Mouse (Mus musculus) heart, adult 11 months (tissue): Measurements from ENCODE around the gene Gdpd1.

Experiments
- DNase-seq: peaks from one replicate; pipeline ENCODE4 v3.0.0; 2022

Gdpd1 gene

DNA sequence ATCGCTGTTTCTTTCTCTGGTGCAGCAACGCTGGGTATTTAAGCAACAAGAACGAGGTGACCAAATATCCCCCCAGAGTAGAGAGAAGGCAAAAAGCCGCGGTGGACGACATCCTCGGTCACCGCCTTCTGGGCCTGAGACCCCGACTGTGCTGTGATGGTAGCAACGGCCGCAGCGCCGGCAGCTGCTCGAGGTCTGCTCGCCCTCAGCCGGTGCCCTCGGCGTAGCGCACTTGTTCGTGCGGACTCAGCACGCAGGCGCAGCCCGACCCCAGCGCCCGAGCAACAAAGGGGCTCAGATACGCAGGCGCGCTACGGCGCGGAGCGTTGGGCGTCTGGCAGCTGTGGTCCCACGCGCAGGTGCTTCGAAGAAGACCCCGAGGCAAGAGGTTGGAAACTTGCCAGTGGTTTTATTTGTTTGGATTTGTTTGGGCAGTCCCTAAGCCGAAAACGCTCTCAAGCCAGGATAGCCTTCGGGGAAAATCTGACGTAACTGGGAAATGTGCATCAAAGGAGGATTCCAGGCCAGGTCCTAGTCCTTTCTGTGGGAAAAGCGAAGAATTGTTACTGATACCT is at the start of gene Gdpd1:
Gdpd1 (minus strand) TSS at position 197 of the 575 bp plus-strand sequence.
- DNase-seq = peak; percentile 99

DNA sequence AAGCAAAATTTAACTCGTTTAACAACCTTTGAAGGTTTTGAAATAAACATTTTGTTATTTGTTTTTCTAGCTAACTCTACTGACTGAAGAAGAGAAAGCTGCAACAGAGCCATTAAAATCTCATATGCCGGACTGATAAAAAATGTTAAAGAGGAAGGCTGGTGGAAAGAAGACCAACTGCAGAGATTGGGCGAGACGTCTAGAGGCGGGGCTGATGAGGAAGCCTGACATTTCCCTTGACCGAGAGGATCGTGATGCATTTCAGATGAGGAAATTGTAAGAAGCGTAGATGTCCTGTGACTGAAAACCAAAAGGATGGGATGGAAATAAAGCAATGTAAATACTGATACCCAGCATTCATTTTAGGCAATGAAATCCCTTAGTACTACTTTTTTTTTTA is 48.0 kb upstream of the Gdpd1 start:
- DNase-seq = no peak

DNA sequence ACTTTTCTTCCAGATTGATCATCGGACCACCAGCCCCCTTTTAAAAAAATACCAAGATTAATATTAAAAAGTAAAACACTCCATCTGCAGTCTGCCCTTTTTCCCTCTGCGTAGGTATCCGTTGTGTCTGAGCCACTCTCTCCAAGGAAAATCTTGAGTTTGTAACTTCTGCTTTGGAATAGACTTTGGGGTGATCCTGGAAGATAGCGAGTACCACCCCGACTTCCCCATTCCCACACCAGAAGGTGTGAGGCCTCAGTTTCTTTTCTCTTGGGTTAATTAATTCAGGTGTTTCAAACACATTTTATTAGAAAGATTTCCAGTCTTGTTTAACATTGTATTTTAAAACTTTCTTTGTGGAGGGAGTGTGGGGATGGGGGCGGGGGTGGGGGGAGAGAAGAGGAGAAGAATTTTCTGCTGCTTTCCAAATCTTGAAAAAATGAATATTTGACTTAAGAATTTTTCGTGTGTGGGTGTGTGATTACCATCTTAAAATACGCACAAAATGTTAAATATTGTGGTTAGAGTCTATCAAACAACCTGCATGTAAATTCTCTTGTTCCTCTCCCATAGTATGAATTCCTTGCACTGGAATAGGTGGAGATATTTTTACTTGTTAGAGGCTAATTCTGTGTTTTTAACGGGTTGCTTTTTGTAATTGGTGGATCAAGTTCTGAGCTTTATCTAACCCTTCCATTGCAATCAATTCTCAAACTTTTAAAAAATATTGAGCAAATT is 36.5 kb upstream of the Gdpd1 start:
- DNase-seq = no peak

DNA sequence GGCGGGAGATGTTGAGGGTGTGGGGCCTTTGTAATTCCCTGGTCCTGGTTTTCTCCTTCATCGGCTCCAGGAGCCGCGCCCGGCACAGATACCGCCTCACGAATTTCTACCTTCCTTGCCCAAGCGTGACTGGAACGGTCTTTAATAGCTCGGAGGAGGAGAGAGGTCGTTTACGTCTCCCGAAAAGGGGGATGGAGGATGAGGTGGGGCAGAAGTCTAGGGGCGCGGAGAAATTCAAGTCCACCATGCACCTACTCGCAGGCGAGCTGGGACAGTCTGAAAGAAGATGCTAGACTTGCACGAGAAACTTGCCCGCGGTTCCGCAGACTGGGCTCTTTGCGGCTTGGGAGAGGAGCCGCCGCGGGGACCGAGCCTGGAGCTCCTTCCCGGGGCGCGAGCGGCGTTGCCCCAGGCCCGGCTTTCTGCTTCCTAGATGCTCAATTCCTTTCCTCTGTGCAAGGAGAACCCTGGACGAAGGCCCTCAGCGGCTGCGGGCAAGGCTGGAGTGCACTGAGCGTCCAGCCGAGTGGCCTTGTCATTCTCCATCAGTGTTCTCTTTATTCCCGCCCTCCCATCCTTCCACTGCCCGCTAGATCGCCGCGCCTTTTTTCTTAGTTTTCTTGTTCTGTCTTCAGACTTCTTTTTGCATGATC is 35.8 kb upstream of the Gdpd1 start:
- no peak for DNase-seq

DNA sequence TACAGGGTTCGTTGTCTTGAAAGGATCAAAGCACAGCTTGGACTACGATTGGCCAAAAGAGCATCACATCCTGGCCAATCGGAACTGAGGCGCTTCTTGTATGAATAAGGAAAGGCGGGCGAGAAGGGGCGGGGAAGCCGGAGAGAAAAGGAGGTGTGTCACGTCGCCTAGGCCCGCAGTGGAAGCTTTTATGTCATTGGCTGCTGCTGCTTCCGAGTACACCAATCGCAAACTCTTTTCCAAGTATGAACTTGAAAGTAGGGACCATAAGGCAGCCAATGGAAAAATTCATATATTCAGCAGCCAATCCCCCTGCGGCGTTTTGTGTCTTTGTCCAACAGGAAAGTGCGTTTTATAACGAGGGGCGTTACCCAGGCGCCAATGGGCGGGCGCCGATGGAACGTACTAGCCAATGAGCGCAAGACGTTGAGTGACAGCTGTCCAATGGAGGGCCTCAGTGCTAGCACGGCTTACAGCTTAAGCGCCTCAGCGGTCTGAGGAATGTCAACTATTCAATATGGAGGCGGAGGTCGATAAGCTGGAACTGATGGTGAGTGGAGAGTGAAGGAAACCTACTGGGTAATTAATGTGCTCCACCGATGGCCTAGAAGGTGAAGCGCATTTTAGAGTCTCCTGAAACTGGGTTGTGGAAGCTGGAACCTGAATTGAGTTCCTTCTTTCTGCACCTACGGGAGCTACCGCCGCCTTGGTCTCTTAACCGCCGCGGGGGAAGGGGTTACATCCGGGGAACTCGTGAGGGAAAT is 35.1 kb upstream of the Gdpd1 start, which contains the start of gene Ska2:
Ska2 (plus strand) TSS at position 480 of the 764 bp plus-strand sequence.
- DNase-seq = peak; percentile 100

DNA sequence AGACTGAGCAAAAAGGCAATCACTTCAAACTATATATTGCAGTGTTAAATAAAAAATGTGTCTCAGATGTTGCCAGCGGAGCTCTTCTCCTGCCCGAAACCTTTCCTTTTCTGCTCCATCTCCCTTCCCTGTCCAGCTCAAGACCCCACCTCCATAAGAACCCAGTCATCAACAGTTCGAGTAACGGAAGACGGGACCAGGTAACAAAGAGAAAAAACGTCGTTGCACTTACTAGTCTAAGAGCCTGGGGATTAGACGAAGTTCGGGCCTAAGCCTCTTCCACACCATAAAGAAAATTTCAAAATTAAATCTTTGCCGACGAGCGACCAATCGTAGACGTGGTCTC is 34.5 kb upstream of the Gdpd1 start, which contains the start of gene Prr11:
Prr11 (minus strand) TSS at position 300 of the 346 bp plus-strand sequence.
- DNase-seq = no peak

DNA sequence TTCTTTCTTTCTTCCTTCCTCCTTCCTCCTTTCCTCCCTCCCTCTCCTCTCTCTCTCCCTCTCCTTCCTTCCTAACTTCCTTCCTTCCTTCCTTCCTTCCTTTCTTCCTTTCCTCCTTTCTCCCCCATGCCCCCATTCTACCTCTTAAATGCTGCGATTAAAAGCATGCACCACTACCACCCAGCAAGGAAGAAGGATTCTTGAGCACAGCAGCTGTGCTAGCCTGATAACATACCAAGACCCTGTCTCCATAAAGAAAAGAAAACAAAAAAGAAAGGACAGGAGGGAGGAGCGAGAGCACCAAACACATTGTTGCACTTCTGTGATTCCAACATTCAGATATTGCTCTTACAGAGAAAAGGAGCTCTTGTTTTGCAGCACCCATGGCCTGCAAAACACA is 13.3 kb upstream of the Gdpd1 start:
- DNase-seq = no peak

DNA sequence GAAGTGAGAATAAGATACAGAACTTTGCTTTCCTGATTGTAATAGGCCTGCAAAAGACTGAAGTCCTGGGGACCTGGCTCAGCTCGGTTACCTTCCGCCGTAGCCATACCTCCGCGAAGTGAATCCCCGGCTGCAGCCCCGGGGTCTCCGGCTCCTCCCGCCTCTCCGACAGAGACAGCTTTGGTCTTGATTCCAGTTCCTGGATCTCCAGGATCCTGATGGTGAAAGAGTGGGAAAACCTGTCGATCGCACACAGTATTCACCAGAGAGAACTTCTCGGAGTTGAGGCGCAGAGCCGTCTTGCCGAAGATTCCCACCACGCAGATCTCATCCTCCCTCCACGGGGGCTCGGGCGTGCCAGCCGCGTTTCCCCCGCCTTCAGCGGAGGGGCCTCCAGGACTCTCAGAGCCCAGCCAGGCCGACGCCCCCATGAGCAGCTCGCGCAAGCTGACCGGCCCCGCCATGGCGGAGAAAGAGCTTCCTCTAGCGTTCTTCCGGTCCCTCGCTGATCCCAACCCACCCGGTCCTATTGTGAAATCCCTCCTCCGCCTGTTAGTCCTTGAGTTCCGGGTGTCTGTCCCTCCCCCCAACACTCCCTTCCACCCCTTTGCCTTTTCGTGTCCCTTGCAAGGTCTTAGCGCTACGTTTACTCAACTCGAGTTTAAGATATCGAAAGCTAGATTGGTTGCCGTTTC is 12.6 kb upstream of the Gdpd1 start, which contains the start of gene Smg8:
Smg8 (minus strand) TSS at position 485 of the 695 bp plus-strand sequence.
- DNase-seq = peak; percentile 98

DNA sequence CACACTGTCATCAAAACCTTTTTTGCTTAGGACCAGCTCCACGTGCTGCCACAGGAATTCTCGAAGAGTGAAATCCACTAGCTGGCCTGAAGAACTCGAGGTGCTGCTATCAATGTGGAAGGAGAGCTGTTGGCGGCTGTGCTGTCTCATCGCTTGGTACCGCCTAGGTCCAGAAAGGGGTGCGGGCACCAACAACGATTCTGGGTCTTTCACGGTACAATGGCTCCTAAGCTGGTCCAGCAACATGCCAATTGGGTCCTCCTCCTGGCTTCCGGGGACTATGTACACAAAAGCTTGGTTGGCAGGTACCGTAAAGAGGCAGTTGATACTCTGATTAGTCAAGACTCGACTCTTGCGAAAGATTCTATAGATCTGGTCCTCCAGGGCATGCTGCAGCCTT is 11.6 kb upstream of the Gdpd1 start:
- DNase-seq = peak; percentile 90

DNA sequence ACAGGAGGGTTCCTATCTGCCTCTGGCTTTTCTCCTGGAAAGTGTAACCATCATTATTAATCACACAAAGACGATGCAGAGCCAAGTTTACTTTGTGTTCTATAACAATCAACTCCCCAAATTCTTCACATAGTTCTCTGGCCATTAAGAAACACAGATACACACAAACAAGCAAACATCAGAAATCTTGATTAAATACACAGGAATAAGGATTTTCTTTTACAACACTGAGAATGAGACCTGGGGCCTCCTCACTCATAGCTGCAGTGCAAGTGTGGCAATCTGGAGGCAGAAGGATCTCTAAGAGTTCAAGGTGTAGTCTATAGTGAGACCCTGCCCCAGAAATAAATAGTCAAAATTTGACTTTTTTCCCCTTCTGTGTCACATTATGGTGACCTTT is 9.8 kb upstream of the Gdpd1 start:
- DNase-seq = no peak

DNA sequence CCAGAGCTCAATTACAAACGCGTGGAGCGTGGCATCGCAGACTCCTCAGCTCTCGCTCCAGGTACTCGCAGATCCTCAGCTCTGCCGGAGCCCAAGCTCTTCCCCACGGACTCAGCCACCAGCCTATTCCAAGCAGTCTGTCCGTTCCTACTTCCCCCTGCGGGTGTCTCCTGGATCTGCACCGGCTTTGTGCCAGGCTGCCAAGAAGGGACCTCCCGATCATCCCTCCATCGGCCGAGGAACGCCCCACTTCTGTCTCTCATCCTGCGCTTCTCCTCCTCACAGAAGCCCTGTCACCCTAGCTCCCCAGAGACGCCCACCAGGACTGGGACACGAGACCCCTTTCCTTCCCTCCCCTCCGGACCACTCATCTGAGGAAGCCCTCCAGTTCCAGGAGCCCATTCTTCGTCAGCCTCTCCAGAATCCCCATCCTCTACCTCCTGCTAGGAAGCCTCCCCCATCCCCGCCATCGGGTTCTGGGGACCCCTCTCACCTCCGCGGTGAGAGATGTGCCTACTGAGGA is 458 bp downstream of the Gdpd1 start:
- DNase-seq = peak; percentile 96

DNA sequence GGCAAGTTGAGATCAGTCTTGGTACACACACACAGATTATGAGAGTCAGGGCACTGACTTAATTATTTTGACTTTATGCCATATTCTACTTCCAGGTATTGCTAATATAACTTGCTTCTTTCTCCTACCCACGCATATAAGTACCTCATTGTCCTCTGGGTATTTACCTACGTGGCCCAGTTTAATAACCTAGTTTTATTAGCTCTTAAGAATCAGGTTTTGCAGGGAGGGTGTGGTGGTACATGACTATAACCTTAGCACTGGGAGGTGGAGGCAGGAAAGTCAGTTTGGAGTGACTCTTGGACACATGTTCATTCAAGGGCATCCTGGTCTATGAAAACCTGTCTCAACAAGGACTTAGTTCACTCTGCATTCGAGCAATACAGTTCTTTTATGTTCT is 11.8 kb downstream of the Gdpd1 start:
- no peak for DNase-seq

DNA sequence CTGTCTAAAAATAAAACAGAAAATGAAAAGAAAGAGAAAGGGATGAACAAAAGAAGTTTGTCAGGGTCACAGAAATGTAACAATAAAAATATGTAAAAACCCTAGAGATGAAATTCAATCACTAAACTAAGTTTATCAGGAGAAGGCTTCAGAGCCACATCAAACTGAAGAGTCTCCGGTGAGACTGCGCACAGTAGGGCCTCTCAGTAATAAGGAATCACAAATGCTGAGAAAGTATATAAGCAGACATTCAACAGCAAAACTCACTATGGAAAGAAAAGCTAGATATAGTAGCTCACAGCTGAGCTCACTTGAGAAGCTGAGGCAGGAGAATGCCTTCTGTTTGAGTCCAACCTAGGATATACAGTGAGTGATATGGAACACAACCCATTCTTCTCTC is 13.5 kb downstream of the Gdpd1 start:
- DNase-seq = no peak

DNA sequence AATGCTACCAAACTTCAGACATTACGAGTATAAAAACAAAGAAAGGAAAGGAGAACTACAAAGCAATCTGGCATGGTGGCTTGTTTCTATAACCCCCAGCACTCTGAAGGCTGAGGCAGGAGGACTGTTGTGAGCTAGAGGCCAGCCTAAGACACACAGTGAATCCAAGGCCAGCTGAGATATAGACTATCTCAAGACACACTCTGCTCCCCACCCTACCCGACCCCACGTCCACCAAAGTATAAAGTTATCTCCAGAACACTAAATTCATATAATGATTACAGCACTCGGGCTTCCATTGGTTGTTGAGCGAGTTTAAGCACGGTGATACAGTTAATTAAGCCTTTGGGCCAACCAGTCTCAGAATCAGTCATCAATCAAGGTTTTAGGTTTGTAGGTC is 17.6 kb downstream of the Gdpd1 start:
- DNase-seq = no peak

DNA sequence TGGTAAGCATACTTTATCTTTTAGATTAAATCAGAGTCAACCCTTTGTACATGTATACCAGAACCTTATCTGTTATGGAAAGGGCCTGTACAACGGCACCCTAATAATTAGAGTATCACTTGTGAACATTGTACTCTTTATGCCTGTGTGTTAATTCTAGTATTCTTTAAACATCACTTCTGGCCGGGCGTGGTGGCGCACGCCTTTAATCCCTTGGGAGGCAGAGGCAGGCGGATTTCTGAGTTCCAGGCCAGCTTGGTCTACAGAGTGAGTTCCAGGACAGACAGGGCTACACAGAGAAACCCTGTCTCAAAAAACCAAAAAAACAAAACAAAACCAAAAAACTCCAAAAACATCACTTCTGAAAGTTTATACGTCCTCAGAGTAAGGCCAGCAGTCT is 25.0 kb downstream of the Gdpd1 start:
- peak; percentile 57 for DNase-seq

DNA sequence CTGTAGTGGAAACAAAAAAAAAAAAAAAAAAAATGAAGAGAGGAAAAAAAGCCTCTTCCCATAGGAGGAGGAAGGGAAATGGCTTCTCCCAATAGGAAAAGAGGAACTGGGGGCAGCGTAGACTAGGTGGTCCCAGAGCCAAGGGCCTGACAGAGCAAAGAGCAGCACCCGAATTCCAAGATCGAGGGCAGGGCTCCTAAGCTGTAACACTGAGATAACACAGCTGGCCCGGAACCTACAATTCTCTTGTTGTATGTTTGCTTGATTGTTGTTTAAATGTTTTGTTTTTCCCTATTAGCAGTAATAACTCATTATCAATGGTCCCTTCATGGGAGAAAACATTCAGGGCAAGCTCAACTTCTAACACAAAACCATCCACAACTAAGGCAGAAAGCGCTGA is 26.9 kb downstream of the Gdpd1 start:
- DNase-seq = peak; percentile 15

DNA sequence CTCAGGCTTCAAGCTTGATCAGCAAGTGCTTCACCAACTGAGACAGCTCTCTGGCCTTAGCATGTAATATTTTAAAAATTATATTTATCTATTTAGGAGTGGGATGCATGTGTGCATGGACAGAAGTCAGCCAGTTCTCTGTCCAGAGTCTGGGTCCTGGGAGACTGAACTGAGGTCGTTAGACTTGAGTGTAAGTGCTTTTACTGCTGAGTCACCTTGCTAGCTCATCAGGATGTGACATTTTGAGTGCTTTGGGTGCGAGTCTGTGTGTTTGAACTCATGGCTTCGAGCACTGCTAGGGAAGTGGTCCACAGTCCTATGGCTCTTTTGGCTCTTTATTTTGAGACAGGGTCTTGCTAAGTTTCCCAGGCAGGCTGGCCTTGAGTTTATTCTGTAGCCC is 30.8 kb downstream of the Gdpd1 start:
- DNase-seq = no peak

DNA sequence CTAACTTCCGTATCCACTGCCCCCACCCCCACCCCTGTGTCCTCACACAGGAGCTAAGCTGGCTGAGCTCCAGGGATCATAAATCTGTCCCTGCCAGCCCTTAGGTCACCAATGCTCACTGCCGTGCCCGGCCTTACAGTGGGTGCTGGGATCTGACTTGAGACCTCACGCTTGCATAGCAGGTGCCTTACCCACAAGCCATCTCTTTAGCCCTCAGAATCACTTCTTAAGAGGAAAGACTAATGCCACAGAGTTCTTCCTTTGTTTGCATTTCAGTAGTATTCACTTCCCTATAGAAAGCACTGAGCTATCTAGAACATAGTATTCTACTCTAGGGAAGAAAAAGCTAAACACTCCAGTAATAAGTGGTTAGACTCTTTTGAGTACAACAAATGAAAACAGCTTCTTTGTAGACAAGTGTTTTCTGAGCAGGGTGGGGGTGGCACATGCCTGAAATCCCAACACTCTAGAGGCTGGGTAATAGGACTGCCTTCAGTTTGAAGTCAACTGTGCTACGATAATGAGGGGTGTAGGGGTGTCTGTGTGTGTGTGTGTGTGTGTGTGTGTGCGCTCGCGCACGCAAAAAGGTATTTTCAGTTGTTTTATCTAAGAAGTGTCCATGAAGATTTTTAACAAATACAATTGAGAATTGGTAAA is 34.4 kb downstream of the Gdpd1 start:
- DNase-seq = no peak

DNA sequence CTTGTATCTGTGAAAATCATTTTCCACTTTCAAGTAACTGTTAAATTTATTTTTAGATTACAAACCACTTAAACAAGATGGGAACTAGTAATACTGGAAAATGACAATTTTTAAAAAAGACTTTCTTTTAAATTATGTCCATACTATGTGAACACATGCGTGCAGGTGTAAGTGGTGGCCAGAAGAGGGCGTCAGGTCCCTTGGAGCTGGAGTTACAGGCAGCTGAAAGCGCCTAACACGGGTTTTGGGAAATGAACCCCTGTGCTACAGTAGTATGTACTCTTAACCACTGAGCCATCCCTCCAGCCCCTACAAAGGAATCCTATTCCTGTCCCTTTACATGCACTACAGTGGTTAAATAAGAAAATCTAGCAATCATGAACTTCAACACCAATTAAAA is 37.7 kb downstream of the Gdpd1 start:
- DNase-seq = no peak

DNA sequence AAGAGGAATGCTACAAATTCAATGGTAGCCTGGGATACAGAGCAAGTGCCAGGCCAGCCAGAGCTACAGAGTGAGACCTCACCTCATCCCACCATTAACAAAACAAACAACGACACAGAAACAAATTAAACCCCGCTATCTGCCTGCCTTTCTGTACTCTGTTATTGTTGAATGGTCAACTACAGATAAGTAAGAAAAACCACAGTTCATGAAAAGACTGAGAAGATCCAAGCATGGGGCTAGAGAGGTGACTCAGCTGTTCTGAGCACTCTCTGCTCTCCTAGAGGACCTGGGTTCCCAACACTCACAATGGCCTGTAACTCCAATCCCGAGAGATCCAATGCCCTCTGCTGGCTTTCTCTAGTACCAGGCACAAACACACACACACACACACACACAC is 45.6 kb downstream of the Gdpd1 start:
- no peak for DNase-seq

DNA sequence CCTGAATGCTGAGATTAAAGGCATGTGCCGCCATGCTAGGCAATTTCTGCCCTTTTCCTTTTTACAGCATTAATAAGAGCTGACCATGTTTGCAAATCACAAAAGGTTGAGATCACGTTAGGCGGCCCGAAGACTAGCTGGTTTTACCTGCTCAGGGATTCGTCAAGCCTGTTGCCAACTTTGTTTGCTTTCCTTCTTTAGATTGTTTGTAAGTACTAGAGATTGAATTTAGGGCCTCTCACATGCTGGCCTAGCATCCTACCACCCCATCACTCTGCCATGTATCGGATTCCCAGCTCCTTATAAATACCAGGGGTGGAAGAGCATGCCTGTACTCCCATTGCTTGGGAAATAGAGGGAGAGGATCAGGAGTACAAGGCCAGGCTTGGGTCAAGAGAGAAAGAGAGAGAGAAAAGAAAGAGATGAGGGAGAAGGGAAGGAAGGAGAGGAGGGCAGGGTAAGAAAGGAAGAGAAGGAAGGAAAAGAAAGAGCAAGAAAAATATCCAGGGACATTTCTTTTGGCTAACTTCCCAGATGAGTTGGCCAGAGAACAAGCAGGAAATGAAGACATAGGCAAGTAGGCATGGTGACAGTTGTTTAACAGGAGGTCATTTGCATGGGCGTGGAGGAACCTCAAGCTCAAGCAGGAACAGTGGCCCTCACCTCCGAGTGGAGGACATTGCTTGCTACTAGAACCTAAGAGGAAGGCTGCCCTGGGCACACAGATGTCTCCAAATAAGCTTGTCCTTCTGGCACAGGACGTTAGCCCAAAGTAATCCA is 47.6 kb downstream of the Gdpd1 start:
- peak; percentile 94 for DNase-seq
